Mouse (Mus musculus) MEL (cell line): ENCODE results near the gene Myh6.

Experiments
- CHD1 ChIP-seq: IDR thresholded peaks from 2 replicates; pipeline ENCODE4 v1.6.1; 2012; ENCODE audit warnings: low read depth, mild to moderate bottlenecking, inconsistent platforms, low read length, improper control_type of control experiment
- CTCF ChIP-seq, 3 experiments: IDR thresholded peaks in 2 of 3; conservative IDR thresholded peaks in 1 of 3; 2 replicates each; pipeline ENCODE4 v1.5.1; 2011 to 2012; ENCODE audit warnings: low read length in 3 of 3, low read depth in 2 of 3, mild to moderate bottlenecking in 2 of 3, improper control_type of control experiment in 1 of 3, inconsistent platforms in 1 of 3, mixed read lengths in 1 of 3, moderate library complexity in 1 of 3; ENCODE audit not compliant: control insufficient read depth in 1 of 3, insufficient read depth in 1 of 3, poor library complexity in 1 of 3, severe bottlenecking in 1 of 3
- JUND ChIP-seq: IDR thresholded peaks from 2 replicates; pipeline ENCODE4 v1.6.1; 2011; ENCODE audit warnings: low read depth, mild to moderate bottlenecking, improper control_type of control experiment, low read length
- MEF2A ChIP-seq: IDR thresholded peaks from 2 replicates; pipeline ENCODE4 v1.6.1; 2014; ENCODE audit warnings: low read depth, mild to moderate bottlenecking, inconsistent platforms, low read length, improper control_type of control experiment; ENCODE audit not compliant: poor library complexity, insufficient replicate concordance, severe bottlenecking; ENCODE audit errors: extremely low read depth
- MYC ChIP-seq: IDR thresholded peaks from 2 replicates; pipeline ENCODE4 v1.6.1; 2011; ENCODE audit warnings: low read depth, mild to moderate bottlenecking, low read length, improper control_type of control experiment, moderate library complexity
- POLR2A ChIP-seq, 2 experiments: IDR thresholded peaks; 2 replicates each; pipeline ENCODE4 v1.6.1; 2011 to 2012; ENCODE audit warnings: low read length in 2 of 2, mild to moderate bottlenecking in 2 of 2, control low read depth in 1 of 2, improper control_type of control experiment in 1 of 2, low read depth in 1 of 2, moderate library complexity in 1 of 2; ENCODE audit not compliant: control insufficient read depth in 1 of 2, insufficient read depth in 1 of 2, poor library complexity in 1 of 2
- POLR2AphosphoS2 ChIP-seq: IDR thresholded peaks from 2 replicates; pipeline ENCODE4 v1.6.1; 2011; ENCODE audit warnings: low read length, improper control_type of control experiment
- TAL1 ChIP-seq: IDR thresholded peaks from 2 replicates; pipeline ENCODE4 v1.6.1; 2012; ENCODE audit warnings: mild to moderate bottlenecking, inconsistent platforms, low read length, moderate library complexity, mixed read lengths
- ZC3H11A ChIP-seq: IDR thresholded peaks from 2 replicates; pipeline ENCODE4 v1.6.1; 2012; ENCODE audit warnings: low read depth, mild to moderate bottlenecking, inconsistent platforms, low read length, improper control_type of control experiment
- ZKSCAN1 ChIP-seq: IDR thresholded peaks from 2 replicates; pipeline ENCODE4 v1.6.1; 2012; ENCODE audit warnings: low read depth, mild to moderate bottlenecking, inconsistent platforms, low read length, improper control_type of control experiment, moderate library complexity

GRCm38 (mm10) chr14:54961487-54961886, 5.2 kb downstream of the Myh6 start:
- no peak for TF ChIP-seq ZC3H11A
- TF ChIP-seq MYC, result no peak
- no peak for TF ChIP-seq CHD1
- no peak for TF ChIP-seq CTCF (IDR thresholded peaks at IDR 0.05 in 2 of 3, conservative IDR thresholded peaks at IDR 0.05 in 1 of 3; ENCODE audit: control insufficient read depth in 1 of 3, insufficient read depth in 1 of 3, low read depth in 2 of 3, low read length in 3 of 3, poor library complexity in 1 of 3, severe bottlenecking in 1 of 3)
- no peak for TF ChIP-seq POLR2A (IDR thresholded peaks at IDR 0.05; ENCODE audit: control insufficient read depth in 1 of 2, insufficient read depth in 1 of 2, low read depth in 1 of 2, low read length in 2 of 2, poor library complexity in 1 of 2)
- no peak for TF ChIP-seq JUND
- no peak for TF ChIP-seq ZKSCAN1
- TF ChIP-seq TAL1, result no peak
- no peak for TF ChIP-seq POLR2AphosphoS2
- TF ChIP-seq MEF2A, result no peak
